Mouse (Mus musculus) hematopoietic stem cell, adult 5-6 weeks (primary cell): ENCODE results near the gene Setd1a. TPM values are rescaled to one million over a fixed set of nuclear protein-coding genes. Genes with fewer than 3 reads are reported as not detected.
"Not testable (repeated sequence)": the region's sequence is repeated elsewhere in the genome, so short reads cannot be mapped to it uniquely, and the experiment has no call there.

Source experiments
- ATAC-seq, 2 experiments: fragments of 125-278 bp in 1 of 2; replicated peaks in 1 of 2; 2 replicates each; pipeline ENCODE4 v1.8.0; 2016 to 2017; ENCODE audit warnings: inconsistent platforms in 2 of 2, mild to moderate bottlenecking in 2 of 2, moderate number of reproducible peaks in 2 of 2, low read depth in 1 of 2, moderate TSS enrichment in 1 of 2; ENCODE audit not compliant: low FRiP score in 2 of 2, poor library complexity in 2 of 2, severe bottlenecking in 2 of 2, insufficient read depth in 1 of 2, low TSS enrichment in 1 of 2
- total RNA-seq: library from RNA; stranded (forward); fragments of 172-1452, 232-1000 nt; gene quantifications from 2 replicates; pipeline ENCODE4 v1.2.3, GENCODE M21; 2017

The Setd1a gene
- total RNA-seq, 1 experiment from 2014 or later: 12.4 TPM

DNA sequence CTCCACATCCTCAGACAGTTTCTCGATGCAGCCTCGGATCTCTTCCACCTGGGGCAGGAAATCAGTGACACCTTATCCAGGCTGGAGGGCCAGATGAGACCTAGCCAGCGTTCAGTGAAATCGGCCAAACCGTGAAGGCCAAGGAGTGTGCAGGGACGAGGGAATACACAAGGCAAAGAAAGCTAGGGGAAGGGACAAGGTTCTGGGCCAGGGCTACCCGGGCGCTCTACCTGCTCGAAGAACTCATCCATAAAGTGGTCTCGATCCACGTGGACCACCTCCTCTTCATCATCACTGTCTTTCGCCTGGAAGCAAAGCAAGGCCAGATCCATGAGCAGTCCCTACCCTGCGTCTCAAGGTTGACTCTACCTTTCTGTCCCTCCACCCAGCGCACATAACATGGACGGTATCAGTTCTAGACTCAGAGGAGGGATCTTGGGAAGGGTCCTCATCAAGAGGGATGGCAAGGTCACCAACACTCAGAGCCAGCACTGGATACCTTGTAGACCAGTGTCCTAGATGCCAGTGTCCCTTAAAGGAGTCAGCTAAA, 38.7 kb downstream of the Setd1a start:
- ATAC-seq: no peak

DNA sequence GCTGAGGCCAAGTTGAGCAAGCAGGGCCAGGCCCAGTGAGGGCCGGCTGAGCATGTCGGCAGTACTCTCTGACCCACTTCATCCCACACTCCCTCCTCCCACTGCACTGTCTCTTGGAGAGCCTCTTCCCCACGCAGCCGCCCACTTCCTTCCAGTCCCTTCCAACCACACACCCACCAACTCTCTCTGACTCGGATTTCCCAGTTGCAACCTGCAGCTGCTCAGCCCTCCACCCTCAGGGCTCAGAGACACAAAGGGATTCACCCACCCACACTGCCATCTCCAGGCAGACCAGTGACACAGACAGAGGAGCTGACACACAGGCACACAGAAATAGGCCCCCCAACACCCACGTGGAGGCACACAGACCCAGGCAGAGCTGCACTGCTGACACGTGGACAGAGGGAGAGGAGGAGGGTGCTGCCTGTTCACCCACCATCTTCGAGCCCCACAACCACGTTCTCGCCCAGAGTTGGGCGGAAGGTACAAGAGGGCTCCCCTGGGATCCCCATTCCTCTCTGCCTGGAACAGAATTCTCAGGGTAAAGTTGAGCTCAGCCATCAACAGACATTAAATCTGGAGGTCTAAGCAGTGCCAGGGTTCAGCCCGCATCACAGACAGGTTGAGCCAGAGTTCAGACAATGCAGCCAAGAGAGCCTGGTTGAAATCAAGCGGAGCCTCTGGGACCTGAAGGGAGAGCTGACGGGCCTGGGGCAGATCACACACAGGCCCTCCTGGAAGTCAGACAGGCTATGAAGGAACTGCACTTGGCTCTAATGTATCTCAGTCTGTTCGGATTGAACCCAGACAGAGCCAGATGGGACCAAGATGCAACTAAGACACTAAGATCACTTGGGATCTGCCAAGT, 39.7 kb downstream of the Setd1a start:
- peak; percentile 68 to 83 for ATAC-seq

DNA sequence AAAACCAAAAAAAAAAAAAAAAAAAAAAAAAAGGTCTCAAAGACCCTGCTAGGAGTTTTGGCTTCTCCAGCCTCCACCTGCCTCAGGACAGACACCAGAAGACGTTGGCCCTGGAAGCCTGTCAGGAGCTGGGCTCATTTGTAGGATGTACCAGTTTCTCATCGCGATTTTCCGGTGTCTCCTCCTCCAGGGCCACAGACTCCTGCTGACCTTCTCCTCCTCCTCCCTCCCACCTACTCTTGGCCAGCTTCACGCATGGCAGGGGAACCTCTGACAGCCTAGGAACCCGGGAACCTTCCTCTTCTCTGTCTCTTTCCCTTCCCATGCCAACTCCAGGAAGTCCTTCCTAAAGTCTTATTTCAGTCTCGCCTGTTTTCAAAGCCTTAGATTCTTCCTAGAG, 40.6 kb downstream of the Setd1a start:
- ATAC-seq: no peak

DNA sequence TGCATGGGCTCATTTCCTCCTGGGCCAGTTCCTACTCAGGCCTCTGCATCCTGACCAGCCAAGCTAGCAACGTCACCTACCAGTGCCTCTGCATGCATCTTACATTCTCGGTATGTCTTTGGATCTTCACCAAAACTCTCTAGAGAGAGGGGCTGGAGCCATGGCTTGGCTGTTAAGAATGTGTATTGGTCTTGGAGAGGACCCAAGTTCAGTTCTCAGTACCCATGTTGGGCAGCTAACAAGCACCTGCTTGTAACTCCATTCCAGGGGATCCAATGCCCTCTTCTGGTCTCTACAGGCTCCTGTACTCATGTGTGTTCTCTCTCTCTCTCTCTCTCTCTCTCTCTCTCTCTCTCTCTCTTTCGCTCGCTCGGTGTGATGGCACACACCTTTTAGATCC, 41.3 kb downstream of the Setd1a start:
- no peak for ATAC-seq

DNA sequence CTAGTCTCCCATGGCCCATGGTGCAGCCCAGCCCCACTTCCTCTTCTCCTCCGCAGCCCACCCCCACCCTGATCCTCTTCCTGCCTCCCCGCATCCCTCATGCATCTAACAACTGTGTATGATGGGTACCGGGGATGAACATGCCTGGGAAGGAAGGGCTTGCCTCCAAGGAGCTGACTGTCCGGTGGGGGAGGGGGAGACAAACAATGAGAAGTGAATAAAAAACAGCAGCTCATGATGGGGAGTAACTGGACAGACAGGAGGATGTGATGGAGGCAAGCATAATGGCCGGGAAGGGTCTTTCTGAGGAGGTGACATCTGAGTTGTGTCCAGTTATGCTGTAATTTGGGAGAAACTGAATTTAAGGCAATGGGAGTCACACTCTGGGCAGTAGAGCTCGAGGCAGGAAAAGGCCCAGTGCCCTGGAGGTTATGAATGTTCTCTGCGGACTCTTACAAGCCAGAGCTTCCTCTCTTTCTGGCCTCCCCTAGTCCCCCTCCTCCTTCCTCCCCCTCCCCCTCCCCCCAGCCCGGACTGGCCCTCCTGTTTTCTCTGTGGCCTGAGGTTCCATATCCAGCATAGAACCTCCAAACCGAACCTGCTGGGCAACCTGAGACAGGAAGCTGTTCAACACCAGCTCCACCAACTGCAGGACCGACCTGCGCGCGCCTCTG, 44.5 kb downstream of the Setd1a start:
- no peak; a peak in 1 of 4 replicates for ATAC-seq

DNA sequence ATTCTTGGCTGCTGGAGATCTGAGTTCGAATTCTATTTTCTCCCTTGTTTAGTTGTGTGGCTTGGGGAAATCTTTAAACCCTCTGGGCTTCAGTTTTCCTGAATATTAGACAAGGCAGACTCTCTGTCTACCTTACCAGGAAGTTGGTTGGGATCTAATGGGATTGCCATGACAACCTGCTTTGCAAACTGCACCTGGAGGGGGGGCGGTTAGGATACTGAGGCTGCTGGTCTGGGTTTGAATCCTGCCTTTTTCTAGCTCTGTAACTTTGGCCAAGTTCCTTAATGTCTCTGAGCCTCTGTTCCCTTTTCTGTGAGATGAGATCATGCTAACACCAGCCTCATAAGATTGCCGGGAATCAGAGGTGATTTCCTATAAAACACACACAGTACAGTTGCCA, 46.0 kb downstream of the Setd1a start:
- no peak for ATAC-seq

DNA sequence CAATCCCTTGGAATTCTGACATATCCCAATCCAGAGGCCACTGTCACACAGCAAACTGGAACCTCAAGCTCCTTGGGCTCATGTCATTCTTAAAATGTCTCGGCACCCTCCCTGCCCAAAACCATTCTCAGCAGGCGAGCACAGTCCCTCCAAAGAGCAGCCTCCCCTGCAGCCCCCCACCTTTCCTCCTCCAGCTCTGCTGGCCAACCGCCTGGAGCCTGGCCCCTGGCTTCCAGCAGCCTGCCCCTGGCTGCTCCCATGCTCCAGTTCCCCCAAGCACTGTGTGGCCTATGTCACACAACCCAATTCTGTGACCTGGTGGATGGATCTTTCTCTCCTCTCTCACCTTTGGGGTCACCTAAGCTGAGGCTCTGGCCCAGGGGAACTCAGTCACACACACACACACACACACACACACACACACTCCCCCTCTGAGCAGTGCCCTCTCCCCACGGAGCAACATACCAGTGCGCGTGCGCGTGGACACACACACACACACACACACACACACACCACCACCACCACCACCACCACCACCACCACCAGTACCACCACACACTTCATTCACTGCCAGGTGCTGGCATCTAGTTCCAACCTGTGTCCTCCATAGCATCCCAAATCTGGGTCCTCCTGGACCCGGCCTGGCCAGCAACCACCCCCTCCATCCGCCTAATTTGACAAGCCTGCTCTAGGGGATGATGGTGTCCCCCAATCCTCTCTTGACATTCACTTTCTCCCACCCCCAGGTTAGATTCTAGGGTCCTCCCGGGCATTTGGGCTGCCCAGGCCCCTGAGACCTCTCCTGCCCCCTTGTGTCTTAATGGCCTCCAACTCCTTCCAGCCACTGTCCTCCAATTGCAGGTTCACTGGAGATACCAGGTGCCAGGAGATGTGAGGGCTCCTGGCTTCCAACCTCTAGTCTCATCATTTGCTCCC, 47.0 kb downstream of the Setd1a start:
- ATAC-seq: no peak

DNA sequence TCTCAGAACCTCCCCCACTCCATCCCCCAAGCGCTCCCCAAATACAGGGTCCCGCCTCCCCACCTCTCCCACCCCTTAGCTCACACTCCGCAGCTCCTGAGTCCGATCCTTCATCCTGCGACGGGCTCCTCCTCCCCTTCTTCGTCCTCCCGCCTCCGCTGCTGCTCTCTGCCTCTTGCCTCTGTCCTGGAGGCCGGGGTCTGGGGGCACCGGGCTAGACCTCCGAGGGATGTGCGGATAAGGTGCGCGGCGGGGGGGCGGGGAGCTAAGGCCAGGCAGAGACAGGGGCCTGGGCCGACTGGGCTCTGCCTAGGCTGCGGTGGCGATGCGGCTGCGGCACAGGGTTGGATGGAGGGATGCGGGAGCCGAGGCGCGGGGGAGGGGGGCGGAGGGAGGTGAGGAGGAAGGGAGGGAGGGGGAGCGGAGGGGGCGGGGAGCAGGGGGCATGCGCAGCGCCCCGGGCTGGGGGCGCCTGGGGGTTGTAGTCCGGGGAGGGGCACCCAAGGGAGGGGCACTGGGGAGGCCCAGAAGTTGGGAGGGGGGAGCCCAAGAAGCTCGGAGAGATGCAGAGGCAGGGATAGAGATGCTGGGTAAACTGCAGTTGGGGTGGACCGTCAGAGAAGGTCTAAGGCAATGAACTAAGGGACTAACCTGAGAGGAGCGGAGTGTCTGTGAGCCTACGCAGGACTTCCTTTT, 47.9 kb downstream of the Setd1a start, which contains the start of the genes Stx4a and Stx1b:
Gene Stx4a (plus strand): TSS at position 119 of the 696 bp plus-strand sequence.
Gene Stx1b (minus strand): TSS at position 374 of the 696 bp plus-strand sequence.
- no peak for ATAC-seq

DNA sequence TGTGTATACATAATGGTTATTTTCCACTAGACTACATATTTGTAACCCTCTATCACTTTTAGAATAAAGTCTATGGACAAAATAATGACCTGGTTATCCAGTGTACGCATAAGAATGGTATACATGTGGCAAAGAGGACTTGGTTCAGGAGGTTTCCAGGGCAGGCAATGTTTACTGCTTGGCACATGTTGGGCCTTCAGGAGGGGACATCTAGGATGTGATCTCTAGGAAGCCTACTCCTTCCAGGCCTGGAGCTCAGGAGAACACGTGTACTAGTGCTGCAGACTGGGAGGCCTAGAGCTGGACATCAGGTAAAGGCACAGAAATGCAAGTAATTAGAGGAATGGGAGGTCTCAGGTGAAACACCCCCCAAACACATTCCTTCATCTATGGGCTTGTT, 59.1 kb downstream of the Setd1a start:
- ATAC-seq: no peak

DNA sequence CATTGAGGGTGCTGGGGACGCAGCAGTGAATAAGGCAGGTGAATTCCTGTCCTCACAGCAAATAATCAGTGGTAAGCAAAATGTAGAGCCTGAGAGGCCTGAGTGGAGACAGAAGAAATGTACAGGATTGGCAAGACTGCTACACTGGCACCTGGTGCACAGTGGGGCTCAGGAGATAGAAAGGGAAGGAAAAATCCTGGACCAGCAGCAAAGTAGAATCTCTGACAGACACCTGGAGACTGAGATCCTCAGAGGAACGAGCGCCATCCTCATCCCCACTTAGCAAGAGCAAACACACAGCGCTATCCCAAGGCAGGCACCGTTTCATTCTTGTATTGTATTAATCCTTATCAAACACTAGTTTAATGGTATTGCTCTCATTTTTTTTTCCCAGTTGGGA, 61.0 kb downstream of the Setd1a start:
- no peak for ATAC-seq

DNA sequence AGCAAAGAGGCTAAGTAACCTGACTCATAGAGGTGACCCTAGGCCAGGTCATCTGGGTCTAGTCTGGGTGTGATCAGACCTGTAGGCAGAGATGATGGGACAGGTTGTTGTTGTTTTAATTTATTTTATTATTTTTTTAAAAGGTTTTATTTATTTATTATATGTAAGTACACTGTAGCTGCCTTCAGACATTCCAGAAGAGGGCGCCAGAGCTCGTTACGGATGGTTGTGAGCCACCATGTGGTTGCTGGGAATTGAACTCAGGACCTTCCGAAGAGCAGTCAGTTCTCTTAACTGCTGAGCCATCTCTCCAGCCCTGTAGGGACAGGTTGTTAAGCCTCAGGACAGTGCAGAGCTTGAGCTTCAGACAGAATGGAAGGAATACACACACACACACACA, 61.4 kb downstream of the Setd1a start:
- not testable (repeated sequence) for ATAC-seq

DNA sequence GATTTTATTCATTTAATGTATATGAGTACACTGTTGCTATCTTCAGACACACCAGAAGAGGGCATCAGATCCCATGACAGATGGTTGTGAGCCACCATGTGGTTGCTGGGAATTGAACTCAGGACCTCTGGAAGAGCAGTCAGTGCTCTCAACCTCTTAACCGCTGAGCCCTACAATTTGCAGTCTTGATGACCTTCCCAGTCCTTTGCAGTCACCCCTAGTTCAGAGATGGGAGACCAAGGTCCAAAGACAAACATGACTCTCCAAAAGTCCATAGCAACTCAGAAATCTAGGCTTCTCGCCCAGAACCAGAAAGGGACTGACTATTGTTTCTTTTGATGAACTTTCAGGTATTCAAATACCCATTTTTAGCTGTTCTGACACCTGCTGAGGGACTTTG, 63.6 kb downstream of the Setd1a start:
- ATAC-seq: not testable (repeated sequence)

DNA sequence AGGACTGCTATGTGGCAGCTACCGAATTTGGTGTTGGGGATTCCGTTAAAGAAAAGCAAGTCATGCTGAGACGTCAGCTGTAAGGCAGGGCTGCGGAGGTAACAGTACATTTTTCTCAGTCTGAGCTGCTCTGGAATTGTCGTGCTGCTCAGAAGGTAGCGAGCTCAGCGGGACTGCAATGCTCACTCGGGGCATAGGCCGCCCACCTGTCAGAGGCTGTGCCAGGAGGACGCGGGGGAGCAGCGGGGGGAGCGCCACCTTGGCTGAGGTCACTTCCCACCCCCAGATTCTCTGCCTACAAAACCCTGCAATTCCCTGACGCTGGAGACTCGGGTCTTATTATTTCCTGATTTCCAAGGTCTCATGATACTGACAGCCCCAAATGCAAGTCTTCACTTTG, 64.4 kb downstream of the Setd1a start:
- peak; percentile 50 to 54 for ATAC-seq

DNA sequence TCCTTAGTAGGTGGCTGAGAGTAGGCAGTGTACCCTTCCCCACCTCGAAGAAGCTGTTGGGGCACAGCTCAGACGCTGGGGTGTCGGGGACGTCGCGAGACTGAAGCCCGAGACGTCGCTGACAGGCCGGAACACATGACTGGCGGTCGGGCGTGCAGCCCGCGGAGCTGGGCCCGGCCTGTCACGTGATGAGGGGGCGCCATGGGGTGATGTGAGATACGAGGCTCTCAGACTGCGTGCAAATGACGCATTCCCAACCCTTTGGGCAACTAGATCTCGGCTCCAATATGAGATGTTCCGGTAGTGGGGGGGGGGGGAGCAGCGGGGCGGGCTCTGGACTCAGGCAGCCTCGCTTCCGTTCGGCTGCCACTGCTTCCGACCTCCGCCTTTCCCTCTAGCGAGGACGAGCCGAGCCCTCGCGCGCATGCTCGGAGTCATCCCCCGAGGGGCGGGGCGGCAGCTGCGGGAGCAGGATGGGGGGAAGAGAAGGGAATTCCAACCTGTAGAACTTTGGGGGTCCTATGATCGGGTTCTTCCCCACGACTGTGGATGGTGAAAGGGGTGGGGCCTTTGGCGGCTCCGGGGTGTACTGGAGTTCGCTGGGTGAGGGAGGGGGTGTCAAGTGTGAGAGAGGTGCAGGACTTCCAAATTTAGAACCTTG, 65.0 kb downstream of the Setd1a start:
- peak; percentile 80 to 84 for ATAC-seq

DNA sequence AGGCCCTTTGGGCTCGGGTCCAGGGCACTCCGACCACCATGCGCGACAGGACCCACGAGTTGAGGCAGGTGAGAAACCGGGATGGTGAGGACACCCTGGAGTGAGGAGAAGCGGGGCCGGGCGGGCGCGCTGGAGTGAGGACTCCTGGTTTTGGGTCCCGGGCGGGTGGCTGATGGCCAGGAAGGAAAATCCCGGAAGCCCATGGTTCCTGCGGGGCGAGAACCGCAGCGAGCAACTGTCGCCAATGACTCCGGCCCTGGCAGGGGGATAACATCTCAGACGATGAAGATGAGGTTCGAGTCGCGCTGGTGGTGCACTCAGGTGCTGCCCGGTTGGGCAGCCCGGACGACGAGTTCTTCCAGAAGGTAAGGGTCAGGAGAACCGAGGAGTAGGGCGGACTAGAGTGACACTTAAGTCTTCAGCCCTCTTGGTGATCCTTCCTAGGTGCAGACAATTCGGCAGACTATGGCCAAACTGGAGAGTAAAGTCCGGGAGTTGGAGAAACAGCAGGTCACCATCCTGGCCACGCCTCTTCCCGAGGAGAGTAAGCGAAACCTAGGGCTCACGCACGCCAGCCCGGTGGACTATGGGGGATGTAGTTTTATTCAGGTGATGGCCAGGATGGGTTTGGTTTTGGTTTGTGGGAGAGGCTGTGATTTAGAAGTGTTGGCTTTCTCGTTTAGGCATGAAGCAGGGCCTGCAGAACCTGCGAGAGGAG, 65.7 kb downstream of the Setd1a start:
- ATAC-seq: peak; percentile 68
